Mouse (Mus musculus) olfactory bulb, adult 2 months (tissue): ENCODE data around the gene Camta2.

ENCODE experiments used
- CTCF ChIP-seq: fragments of 200-500 bp; IDR thresholded peaks from 2 replicates; pipeline ENCODE4 v1.5.1; 2012; ENCODE audit warnings: low read depth, mild to moderate bottlenecking, low read length, moderate library complexity; ENCODE audit not compliant: insufficient read depth
- POLR2A ChIP-seq: fragments of 200-500 bp; IDR thresholded peaks from 2 replicates; pipeline ENCODE4 v1.6.1; 2012; ENCODE audit warnings: mild to moderate bottlenecking, low read depth, low read length, moderate library complexity; ENCODE audit not compliant: insufficient read depth

DNA sequence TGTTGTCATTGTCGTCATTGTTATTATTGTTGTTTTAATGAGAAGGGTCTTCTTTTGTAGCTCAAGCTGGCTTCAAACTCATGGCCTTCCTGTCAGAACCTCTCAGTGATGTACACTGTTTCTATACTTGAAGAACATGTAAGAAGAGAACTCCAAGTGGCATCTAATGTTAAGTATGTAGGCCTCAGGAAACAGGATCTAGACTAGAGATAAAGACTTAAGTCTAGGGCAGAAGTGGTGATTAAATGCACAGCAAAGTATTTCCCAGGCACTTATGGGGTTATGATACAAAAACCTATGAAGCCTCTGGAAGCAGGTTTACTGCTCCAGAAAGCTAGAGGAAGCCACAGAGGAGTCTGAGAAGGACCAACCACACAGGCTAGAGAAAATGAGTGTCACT lies 49.6 kb downstream of the Camta2 start:
- TF ChIP-seq POLR2A: no peak
- TF ChIP-seq CTCF: no peak
